Mouse (Mus musculus) CH12.LX (cell line): ENCODE results near the gene Gpr152. TPM values are rescaled to one million over a fixed set of nuclear protein-coding genes. Genes with fewer than 3 reads are reported as not detected.

Source experiments
- DNase-seq: peaks from one replicate; pipeline ENCODE4 v3.0.0-alpha.2; 2013; ENCODE audit errors: extremely low read depth
- H3K27ac ChIP-seq: 2 replicates; pipeline ENCODE4 v1.5.1; 2012; ENCODE audit warnings: low read depth, mild to moderate bottlenecking, control low read depth, moderate library complexity; ENCODE audit not compliant: insufficient read depth
- H3K27me3 ChIP-seq: replicated peaks from 2 replicates; pipeline ENCODE3; 2012; ENCODE audit warnings: inconsistent platforms
- H3K36me3 ChIP-seq, 2 experiments: replicated peaks in 1 of 2; 2 replicates each; pipeline versions ENCODE3 to v1.6.1; 2012; ENCODE audit warnings: inconsistent platforms in 1 of 2, low read length in 1 of 2, mild to moderate bottlenecking in 1 of 2, mixed read lengths in 1 of 2, moderate library complexity in 1 of 2; ENCODE audit not compliant: control insufficient read depth in 1 of 2, insufficient read depth in 1 of 2
- H3K4me1 ChIP-seq, 2 experiments: 2 replicates each; pipeline ENCODE4 v1.6.1; 2012; ENCODE audit warnings: inconsistent platforms in 1 of 2, moderate library complexity in 1 of 2; ENCODE audit not compliant: insufficient read depth in 2 of 2, control insufficient read depth in 1 of 2
- H3K4me2 ChIP-seq: 2 replicates; pipeline ENCODE4 v1.6.1; 2012; ENCODE audit warnings: low read depth, mild to moderate bottlenecking, control low read depth; ENCODE audit not compliant: poor library complexity, insufficient read depth, severe bottlenecking
- H3K4me3 ChIP-seq, 3 experiments: fragments of 150-350 bp in 1 of 3; sonication (generic) in 1 of 3; replicated peaks in 1 of 3; 2 replicates each; pipeline versions ENCODE3 to v1.5.1; 2011 to 2012; ENCODE audit warnings: low read depth in 2 of 3, low read length in 2 of 3, mild to moderate bottlenecking in 2 of 3, moderate library complexity in 2 of 3, control low read depth in 1 of 3, improper control_type of control experiment in 1 of 3, inconsistent platforms in 1 of 3, mixed read lengths in 1 of 3; ENCODE audit not compliant: poor library complexity in 1 of 3
- H3K79me2 ChIP-seq: replicated peaks from 2 replicates; pipeline ENCODE4 v1.6.1; 2012; ENCODE audit warnings: mild to moderate bottlenecking, moderate library complexity; ENCODE audit not compliant: control insufficient read depth, poor library complexity, insufficient read depth, severe bottlenecking; ENCODE audit errors: extremely low read depth
- H3K9ac ChIP-seq: 2 replicates; pipeline ENCODE4 v1.6.1; 2012; ENCODE audit warnings: low read depth, mild to moderate bottlenecking, control low read depth, moderate library complexity; ENCODE audit not compliant: insufficient read depth
- H3K9me3 ChIP-seq: replicated peaks from 2 replicates; pipeline ENCODE3; 2012; ENCODE audit warnings: low read length, inconsistent platforms, mixed read lengths
- CHD1 ChIP-seq: IDR thresholded peaks from 2 replicates; pipeline ENCODE4 v1.6.1; 2012; ENCODE audit warnings: low read depth, low read length, improper control_type of control experiment, inconsistent platforms
- CTCF ChIP-seq, 2 experiments: IDR thresholded peaks in 1 of 2; conservative IDR thresholded peaks in 1 of 2; 2 replicates each; pipeline ENCODE4 v1.5.1; 2011 to 2012; ENCODE audit warnings: low read depth in 2 of 2, low read length in 2 of 2, improper control_type of control experiment in 1 of 2, inconsistent platforms in 1 of 2, mild to moderate bottlenecking in 1 of 2, moderate library complexity in 1 of 2
- E2F4 ChIP-seq: IDR thresholded peaks from 2 replicates; pipeline ENCODE4 v1.6.1; 2011; ENCODE audit warnings: low read depth, low read length, improper control_type of control experiment; ENCODE audit not compliant: insufficient replicate concordance
- HCFC1 ChIP-seq: IDR thresholded peaks from 2 replicates; pipeline ENCODE4 v1.6.1; 2012; ENCODE audit warnings: low read depth, mild to moderate bottlenecking, inconsistent platforms, low read length, improper control_type of control experiment
- IRF4 ChIP-seq: IDR thresholded peaks from 2 replicates; pipeline ENCODE4 v1.6.1; 2014; ENCODE audit warnings: low read depth, mild to moderate bottlenecking, inconsistent platforms, low read length, improper control_type of control experiment
- JUND ChIP-seq: conservative IDR thresholded peaks from 2 replicates; pipeline ENCODE4 v1.6.1; 2011; ENCODE audit warnings: low read depth, low read length, improper control_type of control experiment
- KAT2A ChIP-seq: IDR thresholded peaks from 2 replicates; pipeline ENCODE4 v1.6.1; 2012; ENCODE audit warnings: low read length, improper control_type of control experiment, inconsistent platforms; ENCODE audit not compliant: insufficient replicate concordance
- MAX ChIP-seq: IDR thresholded peaks from 2 replicates; pipeline ENCODE4 v1.6.1; 2011; ENCODE audit warnings: low read length, improper control_type of control experiment
- MAZ ChIP-seq: IDR thresholded peaks from 2 replicates; pipeline ENCODE4 v1.6.1; 2012; ENCODE audit warnings: low read depth, mild to moderate bottlenecking, inconsistent platforms, low read length, improper control_type of control experiment, moderate library complexity
- MEF2A ChIP-seq: IDR thresholded peaks from 2 replicates; pipeline ENCODE4 v1.6.1; 2014; ENCODE audit warnings: low read depth, mild to moderate bottlenecking, inconsistent platforms, low read length, improper control_type of control experiment, borderline replicate concordance
- MXI1 ChIP-seq: IDR thresholded peaks from 2 replicates; pipeline ENCODE4 v1.6.1; 2011; ENCODE audit warnings: mild to moderate bottlenecking, low read depth, low read length, improper control_type of control experiment
- NRF1 ChIP-seq: IDR thresholded peaks from 2 replicates; pipeline ENCODE4 v1.6.1; 2014; ENCODE audit warnings: low read depth, mild to moderate bottlenecking, inconsistent platforms, low read length, improper control_type of control experiment, moderate library complexity
- POLR2A ChIP-seq: IDR thresholded peaks from 2 replicates; pipeline ENCODE4 v1.6.1; 2011; ENCODE audit warnings: low read depth, mild to moderate bottlenecking, improper control_type of control experiment, low read length
- POLR2AphosphoS2 ChIP-seq: IDR thresholded peaks from 2 replicates; pipeline ENCODE4 v1.6.1; 2011; ENCODE audit warnings: low read depth, low read length, improper control_type of control experiment
- RAD21 ChIP-seq: IDR thresholded peaks from 2 replicates; pipeline ENCODE4 v1.6.1; 2011; ENCODE audit warnings: low read depth, mild to moderate bottlenecking, low read length, improper control_type of control experiment, moderate library complexity
- RCOR1 ChIP-seq: conservative IDR thresholded peaks from 2 replicates; pipeline ENCODE4 v1.6.1; 2012; ENCODE audit warnings: low read depth, mild to moderate bottlenecking, inconsistent platforms, low read length, improper control_type of control experiment
- SIN3A ChIP-seq: IDR thresholded peaks from 2 replicates; pipeline ENCODE4 v1.6.1; 2012; ENCODE audit warnings: low read length, improper control_type of control experiment, inconsistent platforms
- SMC3 ChIP-seq: IDR thresholded peaks from 2 replicates; pipeline ENCODE4 v1.6.1; 2011; ENCODE audit warnings: low read depth, low read length, improper control_type of control experiment
- TBP ChIP-seq: conservative IDR thresholded peaks from 2 replicates; pipeline ENCODE4 v1.6.1; 2011; ENCODE audit warnings: low read depth, low read length, improper control_type of control experiment
- TCF12 ChIP-seq: IDR thresholded peaks from 2 replicates; pipeline ENCODE4 v1.6.1; 2014; ENCODE audit warnings: low read depth, mild to moderate bottlenecking, inconsistent platforms, low read length, improper control_type of control experiment
- UBTF ChIP-seq: IDR thresholded peaks from 2 replicates; pipeline ENCODE4 v1.6.1; 2012; ENCODE audit warnings: low read depth, mild to moderate bottlenecking, inconsistent platforms, low read length, improper control_type of control experiment, moderate library complexity
- USF2 ChIP-seq: conservative IDR thresholded peaks from 2 replicates; pipeline ENCODE4 v1.6.1; 2011; ENCODE audit warnings: low read depth, low read length, improper control_type of control experiment
- ZMIZ1 ChIP-seq: IDR thresholded peaks from 2 replicates; pipeline ENCODE4 v1.6.1; 2012; ENCODE audit warnings: low read depth, mild to moderate bottlenecking, inconsistent platforms, low read length, improper control_type of control experiment
- ZNF384 ChIP-seq: IDR thresholded peaks from 2 replicates; pipeline ENCODE4 v1.6.1; 2012; ENCODE audit warnings: low read depth, low read length, improper control_type of control experiment, inconsistent platforms
- dilution Hi-C: fragments of 300-500 bp; cut with MboI; formaldehyde crosslinking; loops from 2 replicates; pipeline ENCODE4 v1.14.3; 2020; ENCODE audit warnings: low sequenced_read_pairs; ENCODE audit not compliant: extremely low pct_unique_long_range_greater_than_20kb, extremely low pct_ligation_motif_present
- in situ Hi-C: fragments of 300-500 bp; cut with MboI; formaldehyde crosslinking; loops from 3 replicates; pipeline ENCODE4 v1.14.3; 2019; ENCODE audit warnings: low sequenced_read_pairs, low pct_ligation_motif_present, low pct_unique_long_range_greater_than_20kb, mixed read lengths
- polyA plus RNA-seq: library from polyadenylated mRNA; unstranded; fragments of >175 nt; gene quantifications from 2 replicates; pipeline ENCODE4 v1.2.1, GENCODE M21; 2012; ENCODE audit warnings: low read depth; ENCODE audit not compliant: insufficient read length
- total RNA-seq, 2 experiments: library from RNA; depleted of rRNA; stranded (reverse); fragments of 300-350 nt in 1 of 2; fragments of >200 nt in 1 of 2; gene quantifications; 2 replicates each; pipeline ENCODE4 v1.2.3; 2012 to 2014

Gpr152 gene
- total and polyA plus RNA-seq, 3 experiments, result 0.05 to 0.71 (median 0.17) TPM

GRCm38 (mm10) chr19:4155223-4156072 lies 15.9 kb downstream of the Gpr152 start:
- Histone ChIP-seq H3K9me3 (no peaks in the 10 kb centered on the region), H3K4me2 (peak overlapping the region; percentile 52), H3K9ac (peak overlapping the region; percentile 96), H3K79me2 (peaks cover 19% of the 10 kb centered on the region), H3K4me3 (peak overlapping the region; percentile 72 to 82 (median 73)), H3K27me3 (no peaks in the 10 kb centered on the region), H3K4me1 (peaks cover 27 to 66% of the 10 kb centered on the region in 2 experiments), H3K27ac (peak overlapping the region; percentile 90), H3K36me3 (peaks cover 65 to 83% of the 10 kb centered on the region in 2 experiments)
- TF ChIP-seq HCFC1 (no peak; the same call in 1 of the 2 replicates), CHD1 (peak; percentile 43; the same call in 1 of the 2 replicates), RAD21 (no peak), MAZ (peak; percentile 9; the same call in 1 of the 2 replicates), KAT2A (no peak), CTCF (conservative IDR thresholded peaks at IDR 0.05 in 1 of 2, IDR thresholded peaks at IDR 0.05 in 1 of 2; ENCODE audit: low read depth in 2 of 2, low read length in 2 of 2) (no peak), POLR2AphosphoS2 (peak; percentile 35), POLR2A (peak; percentile 40), SIN3A (peak; percentile 16; the same call in 1 of the 2 replicates), MXI1 (peak; percentile 45), ZMIZ1 (peak; percentile 41), MAX (no peak), MEF2A (no peak; the same call in 1 of the 2 replicates), SMC3 (peak; percentile 31; the same call in 1 of the 2 replicates), TBP (0 out of 2 replicates have a peak, but pooled peaks have one; percentile 35), ZNF384 (peak; percentile 75), TCF12 (no peak), UBTF (no peak), JUND (no peak), IRF4 (0 out of 2 replicates have a peak, but pooled peaks have one; percentile 1), USF2 (no peak), RCOR1 (no peak), E2F4 (no peak), NRF1 (no peak)
- DNase-seq, result peak; percentile 62
- dilution Hi-C loops (no loop called here), in situ Hi-C loops (no loop called here)
